Mouse (Mus musculus): ENCODE measurements around the gene Dnajc17.

Gene Dnajc17

DNA sequence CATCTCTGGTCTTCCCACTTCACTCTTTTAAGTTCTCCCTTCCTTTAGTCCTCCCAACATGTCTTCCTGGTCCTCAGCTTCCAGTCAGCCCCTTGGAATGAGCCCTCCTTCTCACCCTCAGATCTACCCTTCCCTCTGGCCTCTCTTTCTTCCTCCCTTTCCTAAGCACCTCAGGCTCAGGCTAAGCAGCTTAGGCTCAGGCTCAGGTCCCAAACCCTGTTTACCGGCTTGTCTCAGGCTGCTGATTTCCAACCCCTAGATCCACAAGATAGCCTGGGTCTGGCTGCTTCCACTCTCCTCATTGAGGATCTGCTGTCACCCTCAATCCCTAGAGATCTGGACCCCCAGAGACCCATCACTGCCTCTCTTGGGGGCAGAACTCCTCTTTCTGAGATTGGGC lies 10.5 kb downstream of the Dnajc17 start:
- no peak for DNase-seq (ENCODE audit: low spot score in 2 of 2)

DNA sequence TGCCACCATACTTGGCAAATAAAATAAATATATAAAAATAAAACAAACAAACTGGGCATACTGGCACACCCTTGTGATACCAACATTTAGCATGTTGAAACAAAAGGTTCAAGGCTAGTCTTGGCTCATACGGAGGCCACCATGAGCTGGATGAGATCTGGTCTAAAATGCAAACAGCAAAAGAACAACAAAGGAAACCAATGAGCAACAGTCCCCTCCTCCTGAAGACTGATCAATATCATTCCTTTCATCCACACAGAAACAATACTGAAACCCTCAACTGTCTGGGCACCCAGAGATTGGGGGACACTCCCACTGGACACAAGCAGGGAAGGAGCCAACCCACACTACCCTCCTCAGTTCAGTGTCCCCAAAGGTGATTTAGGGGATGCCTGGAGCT lies 11.1 kb downstream of the Dnajc17 start:
- no peak for DNase-seq (ENCODE audit: low spot score in 2 of 2)

DNA sequence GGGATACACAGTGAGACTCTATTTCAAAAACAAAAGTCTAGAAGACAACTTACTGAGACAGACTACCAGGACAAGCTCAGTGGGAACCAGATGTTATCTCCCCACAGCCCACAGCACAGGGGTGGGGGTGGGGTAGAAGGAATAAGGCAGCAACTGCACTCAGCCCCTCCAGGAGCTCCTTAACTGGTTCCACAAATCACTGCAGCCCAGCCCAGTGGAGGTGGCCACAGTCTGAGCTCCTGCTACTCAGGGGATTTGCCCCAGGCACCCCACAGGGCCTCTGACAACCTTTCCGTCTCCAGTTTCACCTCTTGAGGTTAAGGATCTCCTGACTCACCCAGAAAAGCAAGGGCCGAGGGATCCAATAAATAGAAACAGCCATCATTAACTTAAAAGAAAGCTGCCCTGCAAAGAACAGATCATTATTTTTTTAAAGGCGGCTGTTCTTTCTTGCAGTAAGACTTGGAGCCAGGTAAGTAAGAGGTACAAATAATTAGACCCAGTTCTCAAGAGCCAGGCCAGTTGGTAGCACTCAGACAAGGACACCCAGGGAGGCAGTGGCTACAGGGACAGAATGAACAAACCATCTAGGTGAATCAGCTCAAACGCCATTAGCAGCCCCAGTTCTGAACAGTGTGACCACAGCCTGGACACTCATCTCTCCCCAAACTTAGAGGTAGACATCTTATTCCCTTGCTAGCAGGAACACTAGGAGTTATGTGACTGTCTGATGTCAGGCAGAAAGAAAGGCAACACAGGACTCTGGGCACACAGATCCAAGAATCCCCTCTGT lies 12.1 kb downstream of the Dnajc17 start:
- DNase-seq (ENCODE audit: low spot score in 2 of 2) = no peak

DNA sequence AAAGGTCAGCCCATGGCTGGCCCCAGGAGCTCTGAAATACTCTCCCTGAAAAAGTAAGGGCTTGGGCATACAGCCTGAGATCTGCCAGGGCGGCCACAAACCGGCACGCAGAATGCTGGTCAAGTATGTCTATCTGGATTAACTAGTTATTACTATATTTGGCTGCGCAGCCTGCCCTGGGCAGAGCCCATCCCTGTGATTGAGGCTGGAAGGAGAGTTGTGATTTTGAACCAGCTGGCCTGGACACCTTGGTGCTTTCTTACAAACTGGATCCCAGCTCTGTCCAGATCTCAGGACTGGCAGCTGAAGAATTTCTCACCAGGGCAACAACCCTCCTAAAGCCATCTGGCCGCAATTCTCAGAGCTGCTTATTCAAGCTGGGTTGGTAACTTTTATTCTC lies 14.5 kb downstream of the Dnajc17 start:
- no peak for DNase-seq (ENCODE audit: low spot score in 2 of 2)

DNA sequence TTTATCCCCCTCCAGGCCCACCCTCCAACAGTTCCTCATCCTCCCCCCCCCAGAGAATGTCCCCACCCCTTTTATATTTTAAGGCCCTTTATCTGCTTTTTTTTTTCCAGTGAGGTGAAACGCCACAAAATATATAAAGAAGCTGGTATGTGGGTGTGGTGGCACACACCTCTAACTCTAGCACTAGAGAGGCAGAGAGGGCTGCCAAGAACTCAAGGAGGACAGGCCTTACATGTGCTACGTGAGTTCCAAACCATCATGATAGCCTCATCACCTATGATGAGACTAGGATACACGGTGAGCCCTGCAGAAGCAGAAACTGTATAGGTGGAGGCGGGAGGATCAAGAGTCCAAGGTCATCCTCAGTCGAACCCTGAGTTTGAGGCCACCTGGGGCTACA lies 17.6 kb downstream of the Dnajc17 start:
- DNase-seq (ENCODE audit: low spot score in 2 of 2) = no peak

DNA sequence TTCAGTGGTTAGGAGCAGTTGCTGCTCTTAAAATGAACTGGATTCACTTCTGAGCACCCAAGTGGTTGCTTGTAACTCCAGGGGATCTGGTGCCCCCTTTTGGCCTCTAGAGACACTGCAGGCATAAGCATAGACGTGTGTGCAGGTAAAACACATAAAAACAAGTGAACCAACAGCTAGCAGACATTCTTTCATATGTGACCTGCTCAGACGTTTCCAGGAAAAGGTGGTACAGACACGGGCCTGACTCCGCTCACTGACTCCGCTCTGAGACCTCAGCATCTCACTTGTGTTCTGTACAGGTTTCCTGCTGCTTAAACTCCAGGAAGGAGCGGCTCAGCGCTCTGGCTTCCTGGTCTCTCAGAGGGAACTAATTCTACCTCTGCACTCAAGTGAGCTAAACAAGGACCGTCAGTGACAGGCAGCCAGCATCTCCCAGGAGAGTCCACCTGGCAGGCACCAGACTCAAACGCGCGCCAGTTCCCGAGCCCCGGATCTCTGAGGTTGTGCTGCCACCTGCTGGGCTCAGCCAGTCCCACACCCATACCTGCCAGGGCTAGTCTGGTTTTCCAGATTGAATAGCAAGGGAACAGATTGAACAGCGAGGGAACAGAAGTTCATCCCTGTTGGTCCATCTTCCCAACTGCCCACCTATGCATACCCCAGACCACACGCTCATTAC lies 19.4 kb downstream of the Dnajc17 start:
- DNase-seq (ENCODE audit: low spot score in 2 of 2) = peak; percentile 86 to 94

DNA sequence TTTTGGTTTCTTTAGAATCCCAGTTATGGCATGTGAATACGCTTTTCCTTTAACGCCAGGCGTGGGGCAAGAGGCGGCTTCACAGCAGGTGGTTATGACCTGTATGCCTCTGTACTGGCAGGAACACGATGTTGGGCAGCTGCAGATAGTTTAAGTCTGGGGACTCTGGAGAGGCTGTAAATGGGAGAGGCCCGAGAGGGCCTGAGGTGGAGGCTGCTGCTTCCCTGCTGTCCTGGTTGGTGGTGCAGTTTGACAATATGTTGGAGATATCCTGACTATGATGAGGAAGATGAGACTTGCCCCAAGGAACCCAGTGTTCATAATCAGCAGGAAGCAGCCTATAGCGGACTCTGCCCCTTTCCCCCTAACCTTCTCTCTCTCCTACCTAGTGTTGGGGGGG lies 25.7 kb downstream of the Dnajc17 start:
- DNase-seq (ENCODE audit: low spot score in 2 of 2) = no peak

DNA sequence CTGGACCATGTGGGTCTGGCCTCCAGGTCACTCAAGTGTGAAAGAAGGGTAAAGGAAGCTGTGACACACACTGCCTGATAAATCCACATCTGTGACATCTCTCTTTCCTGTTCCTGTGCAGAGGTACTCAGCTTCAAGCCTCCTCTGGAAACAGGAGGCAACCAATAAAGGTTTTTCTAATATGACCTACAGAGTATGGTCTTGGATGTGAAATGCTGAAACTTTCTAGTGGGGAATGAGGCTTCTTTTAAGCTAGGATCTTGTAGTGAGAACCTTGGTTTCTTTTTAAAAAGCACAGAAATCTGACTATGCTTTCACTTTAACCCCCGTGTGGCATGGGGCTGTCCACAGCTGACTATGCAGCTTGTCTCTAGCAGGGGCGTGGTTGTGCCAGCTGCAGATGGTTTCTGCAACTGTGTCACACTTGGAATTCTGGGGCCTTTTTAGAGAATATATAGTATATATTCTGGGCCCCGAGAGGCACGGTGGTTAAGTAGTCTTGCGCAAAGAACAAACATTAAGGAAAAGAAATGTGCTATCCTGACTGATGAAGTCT lies 31.1 kb downstream of the Dnajc17 start:
- DNase-seq (ENCODE audit: low spot score in 2 of 2) = no peak

DNA sequence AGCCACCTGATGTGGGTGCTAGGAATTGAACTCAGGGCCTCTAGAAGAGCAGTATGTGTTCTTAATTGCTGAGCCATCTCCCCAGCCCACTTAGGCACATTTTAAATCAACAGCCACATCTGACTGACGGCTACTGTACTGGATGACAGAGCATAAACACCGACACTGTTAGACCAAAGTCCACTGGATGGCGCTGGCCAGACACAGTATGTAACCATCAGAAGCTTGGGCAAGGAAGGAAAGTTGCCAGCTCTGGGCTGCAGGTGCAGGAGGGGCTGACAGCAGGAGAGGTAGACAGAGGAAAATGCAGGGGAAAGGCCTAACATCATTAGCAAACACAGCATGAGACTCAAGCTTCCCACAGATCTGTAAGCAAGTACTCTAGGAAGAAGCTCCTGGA lies 31.8 kb downstream of the Dnajc17 start:
- no peak for DNase-seq (ENCODE audit: low spot score in 2 of 2)

DNA sequence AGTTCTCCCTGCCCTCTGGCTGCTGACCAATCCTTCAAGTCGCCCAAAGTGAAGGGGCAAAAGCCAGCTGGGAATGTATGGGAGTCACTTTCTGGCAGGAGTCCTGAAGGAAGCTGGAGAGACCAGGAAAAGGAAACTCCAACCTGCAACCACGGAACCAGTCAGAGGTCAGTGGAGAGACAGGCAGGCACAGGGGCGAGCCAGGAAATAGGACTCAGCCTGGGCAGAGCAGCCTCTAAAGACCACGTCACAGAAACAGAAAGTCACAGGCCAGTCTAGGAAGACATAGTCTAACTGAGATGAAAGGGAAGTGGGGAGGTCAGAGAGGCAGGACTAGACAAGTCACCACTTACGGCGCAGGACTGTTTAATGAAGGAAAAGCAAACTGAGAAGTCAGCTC lies 33.0 kb downstream of the Dnajc17 start:
- DNase-seq (ENCODE audit: low spot score in 2 of 2) = no peak

DNA sequence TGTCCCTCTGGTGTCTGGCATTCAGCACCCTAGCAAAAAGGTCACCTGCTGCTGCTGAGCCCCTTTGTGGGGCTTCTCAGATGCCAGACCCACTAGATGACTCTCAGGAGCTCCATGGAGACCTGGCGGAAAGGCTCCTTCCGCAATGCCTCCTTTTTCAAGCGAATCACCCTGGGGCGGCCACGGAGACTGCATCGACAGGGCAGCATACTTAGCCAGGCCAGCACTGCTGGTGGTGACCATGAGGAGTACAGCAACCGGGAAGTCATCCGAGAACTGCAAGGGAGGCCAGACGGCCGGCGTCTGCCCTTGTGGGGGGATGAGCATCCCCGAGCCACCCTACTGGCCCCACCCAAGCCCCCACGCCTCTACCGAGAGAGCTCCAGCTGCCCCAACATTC lies 33.7 kb downstream of the Dnajc17 start:
- no peak for DNase-seq (ENCODE audit: low spot score in 2 of 2)

DNA sequence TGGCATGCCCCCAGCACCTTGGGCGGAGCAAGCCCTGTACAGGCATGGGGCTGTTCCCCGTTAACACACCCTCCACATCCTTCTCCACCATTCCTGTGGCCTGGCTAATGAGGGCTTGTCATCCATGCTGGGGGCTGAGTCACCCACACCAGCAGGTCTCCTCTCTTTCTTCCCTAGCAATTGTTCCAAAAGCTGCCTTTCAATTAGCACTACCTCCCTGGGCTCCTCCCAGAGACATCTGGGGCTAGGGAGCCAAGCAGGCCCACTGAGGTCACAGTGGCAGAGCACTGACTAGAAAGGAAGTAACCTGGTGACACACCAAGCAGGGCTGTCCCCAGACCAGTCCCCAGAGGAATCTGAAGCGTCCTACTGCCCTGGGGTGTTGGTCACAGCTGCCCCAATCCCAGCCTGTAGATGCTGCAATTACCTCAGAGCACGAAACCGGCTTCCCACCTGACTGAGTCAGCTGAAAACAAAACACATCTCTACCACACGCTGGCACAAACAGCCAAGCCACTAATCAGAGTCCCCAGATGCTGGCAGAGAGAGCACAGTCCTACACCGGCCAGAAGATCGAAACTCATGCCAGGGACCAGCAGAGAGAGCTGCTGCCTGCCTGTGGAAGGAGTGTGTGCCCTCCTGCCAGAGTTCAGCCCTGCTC lies 34.5 kb downstream of the Dnajc17 start, which contains the start of gene Gm14137:
Gene Gm14137 (plus strand): TSS at position 519 of the 661 bp plus-strand sequence.
- DNase-seq (ENCODE audit: low spot score in 2 of 2) = no peak

DNA sequence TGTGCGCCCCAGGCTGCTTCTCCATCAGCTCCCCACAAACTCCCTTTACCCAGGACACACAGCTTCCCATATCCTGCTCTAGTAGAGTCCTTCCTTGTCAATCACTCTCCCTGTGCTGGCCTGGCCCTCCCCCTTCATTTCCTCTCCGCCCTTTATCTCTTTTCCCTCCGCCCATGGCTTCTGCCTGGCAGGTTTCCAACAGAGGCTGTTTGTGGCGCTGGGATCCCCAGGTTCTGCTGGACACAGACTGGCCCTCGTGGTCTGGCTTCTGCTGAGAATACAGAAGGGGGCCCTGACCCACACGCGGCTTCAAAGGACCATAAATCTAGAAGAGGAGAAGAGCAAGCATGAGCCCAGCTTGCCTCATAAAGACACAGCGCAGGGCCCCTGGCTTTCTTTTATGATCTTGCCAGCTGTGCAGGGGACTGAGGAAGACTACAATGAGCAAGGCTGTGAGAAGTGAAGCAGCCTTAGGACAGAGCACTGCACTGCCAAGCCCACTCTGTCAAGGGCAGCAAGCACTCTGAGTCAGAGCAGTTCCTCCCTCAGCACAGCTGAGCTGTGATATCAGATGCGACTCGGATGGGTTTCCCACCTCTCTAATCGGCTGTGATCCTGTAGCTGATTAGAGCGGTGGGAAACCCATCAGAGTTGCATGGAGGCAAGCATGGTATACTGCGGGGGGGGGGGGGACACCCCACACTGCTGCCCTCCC lies 35.6 kb downstream of the Dnajc17 start:
- no peak for DNase-seq (ENCODE audit: low spot score in 2 of 2)

DNA sequence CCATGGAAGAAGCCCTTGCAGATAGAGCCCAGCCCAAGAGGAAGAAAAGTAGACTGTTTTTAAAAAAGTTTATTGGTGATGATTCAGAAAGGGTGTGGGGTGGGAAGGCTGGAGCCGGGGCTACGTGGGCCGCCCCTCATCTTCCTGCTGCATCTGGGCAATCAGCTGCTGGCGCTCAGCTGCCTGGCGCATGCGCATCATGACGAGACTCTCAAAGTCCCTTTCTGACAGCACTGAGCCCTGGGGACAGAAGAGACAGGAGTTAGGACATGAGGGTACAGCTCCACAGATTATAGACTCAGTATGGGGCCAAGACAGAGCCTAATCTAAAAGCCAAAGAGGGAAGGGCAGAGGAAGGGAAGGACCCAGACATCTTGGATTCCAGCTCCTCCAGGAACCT lies 36.1 kb downstream of the Dnajc17 start:
- no peak for DNase-seq (ENCODE audit: low spot score in 2 of 2)

DNA sequence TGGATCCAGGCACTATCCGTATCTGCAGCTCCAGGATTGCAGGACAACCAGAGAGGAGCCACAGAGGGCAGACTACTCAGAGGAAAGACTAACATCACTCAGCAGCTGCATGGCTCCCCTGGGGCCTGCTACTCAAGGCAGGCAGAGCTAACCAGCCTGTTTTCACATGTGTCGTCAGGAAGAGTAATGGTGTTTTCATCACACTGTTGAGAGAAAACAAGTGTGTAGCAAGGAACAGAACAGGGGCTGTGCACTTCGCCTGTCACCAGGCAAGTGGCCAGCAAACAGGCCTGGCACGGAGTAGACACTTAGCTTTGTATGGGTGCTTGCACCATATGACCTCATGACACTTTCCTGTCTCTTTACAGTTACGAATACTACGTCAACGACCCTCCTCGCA lies 37.0 kb downstream of the Dnajc17 start:
- DNase-seq (ENCODE audit: low spot score in 2 of 2) = no peak

DNA sequence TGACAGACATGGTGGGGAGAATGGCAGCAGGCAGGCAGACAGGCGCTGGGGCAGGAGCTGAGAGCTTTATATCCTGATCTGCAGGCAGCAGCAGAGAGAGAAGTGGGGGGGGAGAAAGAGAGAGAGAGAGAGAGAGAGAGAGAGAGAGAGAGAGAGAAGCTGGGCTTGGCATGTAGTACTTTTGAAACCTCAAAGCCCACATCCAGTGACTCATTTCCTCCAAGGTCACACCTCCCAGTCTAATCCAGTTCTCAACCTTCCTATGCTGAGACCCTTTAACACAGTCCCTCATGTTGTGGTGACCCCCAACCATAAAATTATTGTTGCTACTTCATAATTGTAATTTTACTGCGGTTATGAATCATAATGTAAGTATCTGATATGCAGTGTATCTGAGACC lies 38.3 kb downstream of the Dnajc17 start:
- no peak for DNase-seq (ENCODE audit: low spot score in 2 of 2)

DNA sequence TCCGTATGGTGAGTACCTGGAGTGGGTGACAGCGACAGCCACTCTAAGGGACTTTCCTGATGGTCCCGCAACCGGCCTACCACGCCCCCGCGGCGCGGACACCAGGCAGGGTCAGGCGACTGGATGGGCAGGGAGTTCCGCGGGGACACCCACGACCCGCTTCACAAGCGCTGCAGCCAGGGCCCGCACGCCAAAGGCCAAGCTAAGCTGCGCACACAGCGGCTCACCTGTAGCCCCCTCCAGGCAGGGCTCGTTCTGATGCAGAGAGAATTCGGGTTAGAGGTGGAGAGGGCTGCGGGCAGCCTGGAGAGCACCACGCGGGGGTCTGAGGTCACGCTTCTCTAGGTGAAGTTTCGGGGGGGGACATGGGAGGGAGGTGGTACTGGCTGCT lies 40.7 kb downstream of the Dnajc17 start:
- DNase-seq (ENCODE audit: low spot score in 2 of 2) = no peak

DNA sequence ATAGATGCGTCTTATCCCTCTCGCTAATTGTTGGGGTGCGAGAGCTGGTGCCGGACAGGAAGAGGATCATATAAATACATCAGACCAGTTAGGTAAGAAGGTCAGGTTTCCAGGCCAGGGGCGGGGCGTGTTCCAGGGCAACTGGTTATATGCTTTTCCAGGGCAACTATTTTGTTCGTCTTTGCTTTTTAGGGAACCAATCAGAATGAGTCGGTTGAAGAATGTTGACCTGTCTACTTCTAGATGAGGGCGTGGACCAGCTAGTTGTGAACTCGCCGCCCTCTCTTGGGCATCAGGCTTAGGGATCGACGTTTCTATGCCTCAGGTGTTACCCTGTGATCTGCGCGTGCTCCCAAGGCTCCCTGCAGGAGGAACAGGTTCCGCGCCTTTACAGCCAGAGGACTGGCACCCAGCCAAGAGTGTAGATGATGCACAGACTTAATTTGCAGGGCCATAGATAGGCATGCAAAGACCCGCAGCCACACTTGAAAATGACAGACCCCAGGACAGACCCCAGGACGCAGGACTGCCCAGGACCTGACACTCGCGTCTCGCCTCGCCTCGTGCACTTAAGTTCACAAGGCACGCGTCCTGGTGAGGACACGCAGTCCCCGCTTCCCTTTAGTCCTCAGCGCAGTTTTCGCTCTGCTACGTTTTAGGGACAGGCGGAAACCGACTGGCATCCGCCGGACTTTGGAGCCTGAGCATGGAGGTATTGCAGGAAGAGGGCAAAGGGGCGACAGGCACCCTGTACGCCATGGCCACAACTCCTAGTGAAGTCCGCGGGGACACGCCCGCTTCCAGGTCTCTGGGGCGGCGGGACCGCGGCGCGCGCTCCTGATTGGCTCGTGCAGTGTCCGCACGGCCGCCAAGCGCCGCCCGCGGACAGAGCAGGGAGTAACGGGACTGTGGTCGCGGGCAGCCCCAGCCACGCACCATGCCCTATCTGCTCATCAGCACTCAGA lies 41.4 kb downstream of the Dnajc17 start, which contains the start of gene Gchfr:
Gene Gchfr (plus strand): TSS at position 873 of the 965 bp plus-strand sequence.
- DNase-seq (ENCODE audit: low spot score in 2 of 2) = peak; percentile 25 to 38

DNA sequence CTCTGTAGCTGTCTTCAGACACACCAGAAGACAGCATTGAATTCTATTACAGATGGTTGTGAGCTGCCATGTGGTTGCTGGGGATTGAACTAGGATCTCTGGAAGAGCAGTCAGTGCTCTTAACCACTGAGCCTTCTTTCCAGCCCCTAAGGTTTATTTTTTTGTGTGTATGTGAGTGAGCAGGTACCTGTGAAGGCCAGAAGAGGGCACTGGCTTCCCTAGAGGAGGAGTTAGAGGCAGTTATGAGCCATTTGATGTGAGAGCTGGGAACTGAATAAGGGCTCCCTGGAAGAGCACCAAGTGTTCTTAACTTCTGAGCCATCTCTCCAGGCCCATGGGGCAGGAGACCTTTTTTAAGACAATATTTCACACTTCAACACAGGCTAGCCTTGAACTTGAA lies 43.2 kb downstream of the Dnajc17 start:
- DNase-seq (ENCODE audit: low spot score in 2 of 2) = no peak

DNA sequence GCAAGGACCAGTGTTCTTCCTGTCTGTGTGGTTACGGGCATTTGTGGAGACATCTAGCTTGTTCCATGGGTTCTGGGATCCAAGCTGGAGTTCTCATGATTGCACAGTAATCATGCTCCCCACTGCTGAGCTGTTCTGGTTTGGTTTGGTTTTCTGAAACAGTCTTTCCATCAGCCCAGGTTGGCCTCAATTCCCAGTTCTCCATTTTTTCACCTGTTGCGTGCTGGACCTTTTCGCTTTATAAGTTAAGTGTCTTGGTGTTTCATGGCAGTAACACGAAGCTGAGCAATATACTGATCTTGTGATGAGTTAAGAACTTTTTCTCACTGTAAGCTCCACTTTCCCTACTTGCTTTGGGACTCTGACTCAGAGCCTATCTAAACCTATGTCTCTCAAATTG lies 44.6 kb downstream of the Dnajc17 start:
- no peak for DNase-seq (ENCODE audit: low spot score in 2 of 2)

DNA sequence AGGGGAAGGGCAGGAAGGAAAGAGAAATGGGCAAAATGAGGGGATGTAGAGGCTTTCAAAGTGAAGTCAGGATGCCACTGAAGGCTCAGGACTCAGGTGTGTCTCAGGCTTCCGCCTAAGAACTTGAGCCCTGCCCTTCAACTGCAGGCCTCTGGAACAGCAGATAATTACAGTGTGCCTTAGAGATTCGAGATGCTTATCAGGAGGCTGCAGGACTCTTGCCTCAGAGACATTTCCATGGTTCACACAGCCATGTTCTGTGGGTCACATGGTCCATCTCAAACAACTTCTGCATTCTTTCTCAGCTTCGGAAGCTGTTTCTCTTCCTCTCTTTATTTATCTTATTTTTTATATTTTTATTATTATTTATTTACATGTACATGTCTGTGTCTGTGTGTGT lies 45.5 kb downstream of the Dnajc17 start:
- DNase-seq (ENCODE audit: low spot score in 2 of 2) = no peak
